Mouse (Mus musculus) gonadal fat pad, adult 2 months (tissue): Measurements from ENCODE around the gene Sall2. TPM values are rescaled to one million over a fixed set of nuclear protein-coding genes. Genes with fewer than 3 reads are reported as not detected.
"Not testable (repeated sequence)": the region's sequence is repeated elsewhere in the genome, so short reads cannot be mapped to it uniquely, and the experiment has no call there.

ENCODE experiments used
- DNase-seq: peaks from one replicate; pipeline ENCODE4 v3.0.0-alpha.2; 2012; ENCODE audit warnings: low read depth
- polyA plus RNA-seq: library from polyadenylated mRNA; depleted of rRNA; stranded (reverse); fragments of >200 nt; gene quantifications from 2 replicates; pipeline ENCODE4 v1.2.3, GENCODE M21; 2012; rRNA removed

The Sall2 gene
- polyA plus RNA-seq, 1 experiment = 5.7 TPM

DNA sequence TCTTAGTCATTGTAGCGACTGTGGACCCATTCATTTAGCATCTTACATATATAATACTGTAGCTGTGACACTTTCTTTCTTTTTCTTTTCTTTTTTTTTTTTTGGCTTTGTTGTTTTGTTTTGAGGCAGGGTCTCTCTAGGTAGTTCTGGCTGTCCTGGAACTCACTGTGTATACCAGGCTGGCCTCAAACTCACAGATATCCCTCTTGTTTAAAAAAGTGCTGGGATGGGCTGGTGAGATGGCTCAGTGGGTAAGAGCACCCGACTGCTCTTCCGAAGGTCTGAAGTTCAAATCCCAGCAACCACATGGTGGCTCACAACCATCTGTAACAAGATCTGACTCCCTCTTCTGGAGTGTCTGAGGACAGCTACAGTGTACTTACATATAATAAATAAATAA is 25.0 kb downstream of the Sall2 start:
- not testable (repeated sequence) for DNase-seq

DNA sequence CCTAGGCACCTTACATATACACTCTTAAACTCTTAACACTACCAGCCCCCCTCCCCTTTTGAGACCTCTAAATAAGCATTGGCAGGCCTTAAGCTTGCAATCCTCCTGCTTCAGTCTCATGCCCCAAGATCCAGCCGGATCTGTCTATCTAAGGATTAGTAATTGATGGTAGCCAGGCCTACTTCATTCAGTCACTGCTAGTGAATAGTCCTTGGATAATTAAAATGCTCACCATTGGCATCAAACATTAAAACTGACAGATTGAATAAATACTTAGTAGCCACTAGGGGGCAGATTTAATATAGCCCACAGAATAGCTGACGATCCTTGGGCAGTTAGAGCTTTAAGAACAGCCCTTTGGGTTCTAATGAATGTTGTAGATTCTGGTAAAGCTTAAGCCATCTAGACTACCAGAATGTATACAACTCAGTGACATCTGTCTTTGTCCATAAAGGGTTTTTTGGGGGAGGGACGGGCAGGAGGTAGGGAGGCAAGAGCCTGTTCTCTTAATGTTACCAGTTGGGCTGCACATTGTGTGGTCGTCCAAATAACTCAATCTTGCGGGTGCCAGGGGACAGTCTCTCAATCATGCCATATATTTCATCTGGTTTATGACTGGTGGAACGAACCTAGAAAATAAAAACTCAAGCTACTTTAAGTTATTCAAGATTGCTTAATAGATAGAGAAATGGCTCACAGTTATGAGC is 32.9 kb downstream of the Sall2 start:
- DNase-seq = no peak

GRCm38 (mm10) chr14:52284191-52284590 is 44.4 kb downstream of the Sall2 start:
- DNase-seq = no peak

DNA sequence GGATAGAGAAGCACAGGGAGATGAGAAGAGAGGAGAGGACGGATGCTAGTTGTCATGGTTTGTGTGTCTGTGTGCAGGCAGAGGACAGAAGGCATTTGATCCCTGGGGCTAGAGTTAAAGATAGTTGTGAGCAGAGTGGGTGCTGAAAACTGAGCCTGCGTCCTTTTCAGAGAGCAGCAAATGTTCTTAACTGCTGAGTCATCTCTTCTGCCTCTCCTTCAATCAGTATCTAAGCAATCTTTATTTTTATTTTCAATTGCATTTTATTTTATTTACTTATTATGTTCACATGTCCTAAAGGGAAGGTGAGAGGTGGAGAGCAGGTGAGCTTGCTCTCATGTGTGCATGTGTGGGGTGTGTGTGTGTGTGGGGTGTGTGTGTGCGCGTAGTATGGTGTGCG is 44.9 kb downstream of the Sall2 start:
- no peak for DNase-seq

- no peak for DNase-seq
Observed at GRCm38 (mm10) chr14:52279747-52280120, 48.8 kb downstream of the Sall2 start.

GRCm38 (mm10) chr14:52278932-52279746 is 49.4 kb downstream of the Sall2 start, which contains the start of the genes Tox4 and Rab2b:
Gene Tox4 (plus strand): TSS chr14:52279146.
Gene Rab2b (minus strand): TSS chr14:52279545.
- peak; percentile 93 for DNase-seq

DNA sequence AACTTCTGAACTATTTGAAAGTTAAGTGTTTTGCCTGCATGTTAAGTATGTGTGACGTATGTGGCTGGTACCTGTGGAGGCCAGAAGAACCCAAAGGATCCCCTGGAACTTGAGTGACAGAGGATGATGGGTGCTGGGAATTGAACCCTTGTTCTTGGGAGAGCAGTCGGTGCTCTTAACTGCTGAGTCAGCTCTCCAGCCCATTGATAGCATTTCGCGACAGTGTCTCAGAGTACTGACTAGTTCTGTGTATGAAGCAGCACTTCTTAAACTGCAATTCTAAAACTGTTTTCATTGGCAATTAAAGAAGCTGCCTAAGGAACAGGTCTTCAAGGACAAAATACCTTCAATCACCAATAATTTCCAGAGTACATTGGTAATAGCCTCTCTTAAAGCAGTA is 51.4 kb downstream of the Sall2 start:
- no peak for DNase-seq

GRCm38 (mm10) chr14:52272781-52273180 is 55.8 kb downstream of the Sall2 start:
- DNase-seq = no peak

Other genes starting within 250 kb of the Sall2 start
- gene Hnrnpc, start 224.7 kb downstream of the Sall2 start, polyA plus RNA-seq = 62.5 and 71.6 TPM in 2 replicates
- gene Rpgrip1, start 218.1 kb downstream of the Sall2 start, polyA plus RNA-seq = 4.0 and 4.4 TPM in 2 replicates
- gene Supt16, start 131.3 kb downstream of the Sall2 start, polyA plus RNA-seq = 9.6 and 13.1 TPM in 2 replicates
- gene Chd8, start 71.0 kb downstream of the Sall2 start, polyA plus RNA-seq = 30.1 and 35.2 TPM in 2 replicates
- 30.5 and 38.7 TPM in 2 replicates for gene Tox4, start 49.6 kb downstream of the Sall2 start, polyA plus RNA-seq
- 11.4 TPM in 2 replicates for gene Rab2b, start 49.2 kb downstream of the Sall2 start, polyA plus RNA-seq
- 18.8 and 19.2 TPM in 2 replicates for gene Mettl3, start 23.6 kb downstream of the Sall2 start, polyA plus RNA-seq
- gene Olfr1513, start 27.6 kb upstream of the Sall2 start, polyA plus RNA-seq = not detected in 2 replicates
- not detected in 2 replicates for gene Olfr1512, start 50.4 kb upstream of the Sall2 start, polyA plus RNA-seq
- not detected in 2 replicates for gene Olfr1511, start 68.6 kb upstream of the Sall2 start, polyA plus RNA-seq
- not detected in 2 replicates for gene Olfr1510, start 85.6 kb upstream of the Sall2 start, polyA plus RNA-seq
- gene Olfr1509, start 114.2 kb upstream of the Sall2 start, polyA plus RNA-seq = not detected in 2 replicates
- gene Olfr1508, start 138.7 kb upstream of the Sall2 start, polyA plus RNA-seq = not detected in 2 replicates
- gene Olfr1507, start 167.0 kb upstream of the Sall2 start, polyA plus RNA-seq = not detected in 2 replicates